Mouse (Mus musculus) hindbrain, postnatal 0 days (tissue): Measurements from ENCODE around the gene Lypla2. TPM values are rescaled to one million over a fixed set of nuclear protein-coding genes. Genes with fewer than 3 reads are reported as not detected.

ENCODE experiments used
- ATAC-seq: fragments of 200-750 bp; cut with Nextera tagmentation; 2 replicates; pipeline ENCODE4 v1.8.0; 2017; ENCODE audit warnings: mild to moderate bottlenecking, moderate TSS enrichment, moderate library complexity
- DNase-seq: peaks from one replicate; pipeline ENCODE4 v3.0.0-alpha.2; 2015; ENCODE audit warnings: low spot score
- H3K27ac ChIP-seq: fragments of 300-500 bp; sonication (generic); 2 replicates; pipeline ENCODE4 v1.5.1; 2014; ENCODE audit warnings: mild to moderate bottlenecking
- H3K27me3 ChIP-seq: fragments of 300-500 bp; sonication (generic); 2 replicates; pipeline ENCODE4 v1.6.1; 2014; ENCODE audit warnings: low read length, mixed read lengths; ENCODE audit not compliant: insufficient read depth
- H3K36me3 ChIP-seq: fragments of 300-500 bp; sonication (generic); 2 replicates; pipeline ENCODE4 v1.6.1; 2014; ENCODE audit warnings: low read length, mixed read lengths; ENCODE audit not compliant: insufficient read depth
- H3K4me1 ChIP-seq: fragments of 300-500 bp; sonication (generic); 2 replicates; pipeline ENCODE4 v1.6.1; 2014; ENCODE audit warnings: antibody characterized with exemption, low read length, mixed read lengths; ENCODE audit not compliant: insufficient read depth
- H3K4me2 ChIP-seq: fragments of 300-500 bp; sonication (generic); 2 replicates; pipeline ENCODE4 v1.6.1; 2014; ENCODE audit warnings: low read depth, mild to moderate bottlenecking, low read length, moderate library complexity, mixed read lengths
- H3K4me3 ChIP-seq: fragments of 300-500 bp; sonication (generic); 2 replicates; pipeline ENCODE4 v1.5.1; 2014; ENCODE audit warnings: low read length
- H3K9ac ChIP-seq: fragments of 300-500 bp; sonication (generic); replicated peaks from 2 replicates; pipeline ENCODE4 v1.6.1; 2014; ENCODE audit warnings: mild to moderate bottlenecking, low read length, moderate library complexity, mixed read lengths
- H3K9me3 ChIP-seq: fragments of 300-500 bp; sonication (generic); 2 replicates; pipeline ENCODE4 v1.6.1; 2016; ENCODE audit warnings: low read length, mixed read lengths
- CTCF ChIP-seq: IDR thresholded peaks from 2 replicates; pipeline ENCODE4 v1.5.1; 2016; ENCODE audit warnings: antibody characterized with exemption, control low read depth, low read depth
- WGBS: fragments of 180-500 bp; shearing (Covaris S2); extraction: QIAGEN DNeasy Blood & Tissue Kit; methylation state at CpG from one replicate; pipeline ENCODE4 v1.1.7; 2014; 5-methylcytosine and 5-hydroxymethylcytosine counted together
- polyA plus RNA-seq: library from polyadenylated mRNA; unstranded; fragments of >200 nt; fragmentation: Nextera tagmentation; extraction: Ambion mirVana; gene quantifications from 2 replicates; pipeline ENCODE4 v1.2.1, GENCODE M21; 2015
- total RNA-seq: library from RNA; depleted of rRNA; stranded (reverse); fragments of >200 nt; gene quantifications from 2 replicates; pipeline ENCODE4 v1.2.3, GENCODE M21; 2014

Lypla2 gene
- total and polyA plus RNA-seq, 2 experiments from 2014 or later: 172 to 186 TPM

DNA sequence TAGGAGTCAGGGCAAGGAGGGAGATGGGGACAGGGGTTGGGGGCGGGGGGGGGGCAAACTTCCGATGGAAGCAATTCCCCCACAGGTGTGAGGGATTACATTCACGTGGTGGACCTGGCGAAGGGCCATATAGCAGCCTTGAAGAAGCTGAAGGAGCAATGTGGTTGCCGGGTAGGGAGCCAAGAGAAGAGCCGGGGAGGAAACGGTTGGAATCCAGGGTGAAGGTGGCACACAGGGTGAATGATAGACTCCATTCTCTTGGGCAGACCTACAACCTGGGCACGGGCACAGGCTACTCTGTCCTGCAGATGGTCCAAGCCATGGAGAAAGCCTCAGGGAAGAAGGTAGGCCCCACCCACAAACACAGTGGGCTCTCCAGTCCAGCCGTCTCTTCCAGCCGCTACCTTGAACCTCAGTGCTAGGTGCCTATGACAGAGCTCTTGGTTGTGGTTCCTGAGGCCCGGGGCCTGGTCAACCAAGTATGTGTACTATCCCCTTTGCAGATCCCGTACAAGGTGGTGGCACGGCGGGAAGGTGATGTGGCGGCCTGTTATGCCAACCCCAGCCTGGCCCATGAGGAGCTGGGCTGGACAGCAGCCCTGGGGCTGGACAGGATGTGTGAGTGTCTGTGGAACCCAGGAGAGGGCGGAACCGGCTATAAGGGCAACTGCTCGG is 5.2 kb downstream of the Lypla2 start:
- TF ChIP-seq CTCF: no peak
- Histone ChIP-seq H3K9ac (no peak overlapping the region), H3K27me3 (no peaks in the 10 kb centered on the region), H3K4me1 (peaks cover 11% of the 10 kb centered on the region), H3K27ac (no peak overlapping the region), H3K9me3 (no peaks in the 10 kb centered on the region), H3K4me3 (no peak overlapping the region), H3K4me2 (no peak overlapping the region), H3K36me3 (peaks cover 44% of the 10 kb centered on the region)
- ATAC-seq: no peak
- no peak for DNase-seq
- 86% methylated on average over 18 of the region's 18 CpGs for WGBS

DNA sequence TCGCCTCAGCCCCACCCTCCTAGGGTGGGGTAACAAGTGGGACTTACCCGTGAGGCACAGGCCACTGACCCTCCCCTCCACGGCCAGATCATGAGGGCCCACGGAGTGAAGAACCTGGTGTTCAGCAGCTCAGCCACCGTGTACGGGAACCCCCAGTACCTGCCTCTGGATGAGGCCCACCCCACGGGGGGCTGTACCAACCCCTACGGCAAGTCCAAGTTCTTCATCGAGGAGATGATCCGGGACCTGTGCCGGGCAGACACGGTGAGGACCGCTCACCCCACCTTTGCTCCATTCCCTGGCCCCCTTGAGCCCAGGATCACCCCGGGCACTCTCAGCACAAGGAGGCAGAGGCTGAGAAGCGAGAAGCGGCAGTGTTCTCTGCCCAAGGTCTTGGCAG is 6.1 kb downstream of the Lypla2 start:
- Histone ChIP-seq H3K9me3 (no peaks in the 10 kb centered on the region), H3K36me3 (peaks cover 52% of the 10 kb centered on the region)
- WGBS: 89% methylated on average over 16 of the region's 16 CpGs

DNA sequence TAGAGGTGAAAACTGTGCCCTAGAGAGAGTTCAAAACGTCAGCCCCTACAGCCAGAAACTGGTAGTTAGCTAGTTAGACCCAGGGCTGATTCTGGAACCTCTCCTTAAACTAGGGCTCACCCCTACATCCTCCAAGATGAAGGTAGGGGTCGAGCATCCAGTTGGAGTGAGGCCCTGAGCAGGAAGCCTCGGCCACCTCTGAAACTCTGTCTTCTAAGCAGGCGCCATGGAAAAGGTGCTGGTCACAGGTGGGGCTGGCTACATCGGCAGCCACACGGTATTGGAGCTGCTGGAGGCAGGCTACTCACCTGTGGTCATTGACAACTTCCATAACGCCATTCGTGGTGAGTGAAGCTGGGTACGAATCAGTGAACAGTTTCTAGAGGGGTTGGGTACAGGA is 7.3 kb downstream of the Lypla2 start:
- 84% methylated on average over 9 of the region's 9 CpGs for WGBS
- Histone ChIP-seq H3K9ac (peak overlapping the region; percentile 87; the same call in 1 of the 2 replicates), H3K9me3 (no peaks in the 10 kb centered on the region), H3K27me3 (no peaks in the 10 kb centered on the region), H3K27ac (peak overlapping the region; percentile 93; the same call in 1 of the 2 replicates), H3K36me3 (peaks cover 58% of the 10 kb centered on the region), H3K4me3 (no peak overlapping the region), H3K4me1 (peaks cover 6% of the 10 kb centered on the region), H3K4me2 (peak overlapping the region; percentile 76; the same call in 1 of the 2 replicates)
- TF ChIP-seq CTCF: no peak
- ATAC-seq (no peak), DNase-seq (no peak)

More for the DNA sequence above, 6.1 kb downstream of the Lypla2 start:
- Histone ChIP-seq H3K27ac (no peak overlapping the region), H3K27me3 (no peaks in the 10 kb centered on the region), H3K4me1 (peaks cover 7% of the 10 kb centered on the region), H3K4me2 (no peak overlapping the region), H3K4me3 (no peak overlapping the region), H3K9ac (no peak overlapping the region)
- DNase-seq (no peak), ATAC-seq (no peak)
- no peak for TF ChIP-seq CTCF

DNA sequence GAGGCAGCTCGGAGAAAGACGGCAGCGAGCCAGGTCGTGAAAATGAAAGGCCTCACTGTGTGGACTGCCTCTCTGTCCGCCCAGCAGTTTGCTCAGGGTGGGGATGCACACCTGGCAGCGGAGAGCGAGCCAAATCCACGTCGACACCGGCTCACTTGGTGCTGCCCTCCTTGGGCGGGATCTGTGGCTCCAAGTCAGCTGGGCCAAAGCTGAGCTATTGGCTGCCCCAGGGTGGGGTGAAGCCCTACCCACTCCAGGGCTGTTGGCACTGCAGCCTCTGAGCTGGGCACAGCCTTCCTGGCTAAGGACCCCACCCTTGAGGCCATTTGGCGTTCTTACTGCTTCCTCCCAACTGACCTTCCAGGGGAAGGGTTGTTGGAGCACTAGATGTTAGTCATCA is 8.0 kb downstream of the Lypla2 start:
- WGBS: 3% methylated on average over 12 of the region's 12 CpGs
- peak; percentile 51 for DNase-seq

DNA sequence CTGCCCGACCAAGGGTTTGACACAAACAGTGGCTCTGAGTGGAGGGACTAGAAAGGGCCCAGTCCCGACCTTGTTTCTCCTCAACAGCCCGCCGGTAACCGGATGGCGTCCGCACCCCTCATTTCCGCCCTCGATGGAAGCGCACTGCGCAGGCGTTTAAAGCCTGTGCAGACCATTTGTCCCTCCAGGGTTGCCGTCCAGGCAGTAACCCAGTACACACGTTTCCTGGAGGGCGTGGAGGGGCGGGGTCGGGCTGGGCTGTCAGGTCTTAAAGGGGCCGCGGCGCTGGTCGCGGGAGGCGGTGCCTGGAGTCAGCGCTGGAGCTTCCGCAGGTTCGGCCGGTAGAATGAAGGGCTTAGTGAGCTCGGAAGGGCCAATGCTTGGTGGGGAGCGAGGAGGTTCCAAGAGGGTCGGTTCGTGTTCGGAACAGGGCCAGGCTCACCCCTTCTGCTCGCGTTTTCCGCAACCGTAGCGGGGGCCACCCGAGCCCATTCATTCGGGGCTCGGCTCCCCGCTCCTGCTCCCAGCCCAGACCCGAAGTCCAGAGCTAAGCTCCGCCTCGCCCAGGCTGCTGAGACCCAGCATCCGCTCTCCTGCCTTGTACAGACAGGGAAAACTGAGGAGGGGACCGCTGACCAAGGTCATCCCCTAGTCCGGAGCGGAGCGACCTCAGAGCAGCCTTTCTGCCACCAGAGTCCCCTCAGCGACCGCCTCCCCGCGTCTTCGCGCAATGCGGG is 8.8 kb downstream of the Lypla2 start, which contains the start of gene Gale:
Gale (plus strand) TSS at position 271 of the 737 bp plus-strand sequence.
- Histone ChIP-seq H3K9me3 (no peaks in the 10 kb centered on the region), H3K4me1 (peaks cover 6% of the 10 kb centered on the region), H3K4me2 (peak within 1 kb of the TSS; percentile 76), H3K4me3 (peak within 1 kb of the TSS; percentile 79), H3K27ac (peak within 1 kb of the TSS; percentile 93), H3K9ac (peak within 1 kb of the TSS; percentile 87), H3K36me3 (peaks cover 52% of the 10 kb centered on the region), H3K27me3 (no peaks in the 10 kb centered on the region)
- no peak for TF ChIP-seq CTCF
- ATAC-seq: peak; percentile 93
- under 1% methylated on average over 56 of the region's 56 CpGs for WGBS
- DNase-seq: peak; percentile 98

More for the DNA sequence above, 8.0 kb downstream of the Lypla2 start:
- no peaks in the 10 kb centered on the region for H3K27me3 ChIP-seq
- no peaks in the 10 kb centered on the region for H3K9me3 ChIP-seq
- no peak; the same call in 1 of the 2 replicates for ATAC-seq
- H3K27ac ChIP-seq: peak overlapping the region; percentile 93
- peaks cover 6% of the 10 kb centered on the region for H3K4me1 ChIP-seq
- peak; percentile 11; the same call in 1 of the 2 replicates for TF ChIP-seq CTCF
- H3K4me2 ChIP-seq: peak overlapping the region; percentile 76
- peak overlapping the region; percentile 87 for H3K9ac ChIP-seq
- H3K4me3 ChIP-seq: peak overlapping the region; percentile 79
- peaks cover 55% of the 10 kb centered on the region for H3K36me3 ChIP-seq

DNA sequence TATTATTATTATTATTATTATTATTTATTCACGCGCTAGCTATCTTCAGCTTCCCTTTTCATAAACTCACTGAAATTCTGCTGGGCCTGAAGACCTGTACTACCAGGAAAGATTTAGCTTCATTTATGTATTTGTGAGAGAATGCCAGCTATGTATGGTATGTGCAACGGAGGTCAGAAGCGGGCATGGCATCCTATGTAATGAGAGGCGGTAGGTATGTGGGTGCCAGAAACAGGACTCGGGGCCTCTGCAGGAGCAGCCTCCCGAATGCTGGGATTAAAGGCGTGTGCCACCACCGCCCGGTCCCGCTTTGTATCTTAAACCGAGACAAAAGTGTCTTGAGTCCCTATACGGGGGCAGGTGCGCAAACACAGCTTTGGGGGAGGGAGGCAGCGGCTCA is 9.5 kb downstream of the Lypla2 start:
- peaks cover 51% of the 10 kb centered on the region for H3K36me3 ChIP-seq
- ATAC-seq: peak; percentile 2; the same call in 1 of the 2 replicates
- H3K9ac ChIP-seq: peak overlapping the region; percentile 87

More for the DNA sequence above, 9.5 kb downstream of the Lypla2 start:
- 6% methylated on average over 15 of the region's 15 CpGs for WGBS
- Histone ChIP-seq H3K4me1 (peaks cover 6% of the 10 kb centered on the region), H3K27ac (peak overlapping the region; percentile 93), H3K4me3 (peak overlapping the region; percentile 79), H3K27me3 (no peaks in the 10 kb centered on the region), H3K4me2 (peak overlapping the region; percentile 76), H3K9me3 (no peaks in the 10 kb centered on the region)
- DNase-seq: peak; percentile 2
- TF ChIP-seq CTCF: no peak
